Mouse (Mus musculus): ENCODE data around the gene Plekhg3.

DNA sequence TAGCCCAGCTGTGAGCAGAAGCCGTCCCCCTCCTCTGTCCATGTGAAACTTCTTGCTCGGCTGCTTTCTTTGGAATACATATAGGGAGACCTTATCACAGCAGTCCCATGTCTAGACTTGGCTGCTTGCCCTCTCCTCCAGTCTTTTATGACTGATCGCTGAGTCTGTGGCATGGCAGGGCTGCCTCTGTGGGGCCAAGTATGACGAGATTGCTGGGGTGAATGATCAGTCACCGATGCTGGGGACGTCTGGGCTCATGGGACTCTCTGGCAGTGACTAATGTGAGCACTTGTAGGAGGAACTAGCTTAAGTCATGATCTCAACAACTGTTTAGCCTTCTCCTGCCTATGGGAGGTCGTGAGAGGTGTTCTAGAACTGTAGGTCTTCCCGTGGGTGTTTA, 21.6 kb downstream of the Plekhg3 start:
- TF ChIP-seq CTCF (IDR thresholded peaks at IDR 0.05; ENCODE audit: low read depth, low read length) (no peak), EP300 (IDR thresholded peaks at IDR 0.05; ENCODE audit: insufficient read depth, low read depth, low read length) (no peak)
